Mouse (Mus musculus) left cerebral cortex, adult 18-20 months (tissue): ENCODE results near the gene Palld. TPM values are rescaled to one million over a fixed set of nuclear protein-coding genes. Genes with fewer than 3 reads are reported as not detected.
A peak's percentile ranks its signal among the peaks of the same experiment; 100 is the strongest.

Experiments
- DNase-seq, 2 experiments: peaks; one replicate each; pipeline ENCODE4 v3.0.0; 2021 to 2022; ENCODE audit warnings: low spot score in 2 of 2, mixed read lengths in 1 of 2
- total RNA-seq, 2 experiments: library from RNA; stranded (reverse); gene quantifications; 2 replicates each; pipeline ENCODE4 v1.2.3; 2021

Palld gene
- total RNA-seq, 2 experiments from 2014 or later, result 3.8 to 4.4 TPM

DNA sequence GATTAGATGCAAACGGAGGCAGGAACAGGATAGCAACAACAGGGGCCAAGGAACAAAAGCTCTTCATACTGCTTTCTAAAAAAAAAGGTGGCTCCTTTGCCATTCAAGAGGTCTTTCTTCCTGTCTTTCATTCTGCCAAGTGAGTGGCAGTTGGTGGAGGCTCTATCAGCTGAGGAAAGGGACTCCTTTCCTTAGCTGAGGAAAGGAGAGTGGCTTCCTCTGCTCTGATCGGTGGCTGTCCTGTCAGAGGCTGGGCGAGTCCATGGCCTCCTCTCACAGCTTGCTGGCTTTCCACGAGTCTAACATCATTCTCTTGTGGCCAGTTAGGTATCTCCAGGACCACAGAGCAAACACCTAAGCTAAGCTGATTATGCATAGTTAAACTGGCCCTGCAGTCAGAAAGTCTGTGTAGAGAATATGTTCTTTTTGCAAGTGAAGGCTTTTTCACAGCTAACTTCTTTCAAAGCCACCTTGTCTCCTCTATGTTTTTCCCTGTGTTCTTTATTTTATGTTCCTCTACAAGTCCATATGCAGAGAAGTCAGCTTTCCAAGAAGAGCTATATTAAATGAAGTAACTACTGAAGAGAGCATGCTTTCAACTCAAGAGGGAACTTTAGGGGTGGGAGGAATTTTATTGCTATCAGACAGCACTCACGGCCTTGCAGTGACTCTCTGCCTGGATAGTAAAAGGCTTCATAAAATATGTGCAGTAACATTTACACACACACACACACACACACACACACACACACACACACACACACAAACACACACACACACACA, 171.0 kb downstream of the Palld start:
- no peak for DNase-seq

DNA sequence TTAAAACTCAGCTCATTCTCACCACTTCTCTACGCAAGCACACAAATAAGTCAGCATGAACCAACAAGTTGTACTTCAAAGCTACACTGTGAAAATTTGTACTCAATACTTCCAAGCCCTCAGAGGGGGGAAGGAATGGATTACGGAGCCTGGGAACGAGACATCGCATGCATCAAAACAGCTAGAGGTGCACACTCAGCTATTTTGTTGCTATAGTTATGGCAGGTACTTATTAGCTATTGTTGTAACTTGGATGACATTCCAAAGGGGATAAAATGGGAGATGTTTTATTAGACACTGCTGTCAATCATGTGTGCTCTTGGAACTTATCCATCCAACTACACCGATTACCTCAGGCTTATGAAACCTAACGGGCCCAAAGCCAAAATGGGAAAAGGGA, 171.8 kb downstream of the Palld start:
- DNase-seq, result no peak

DNA sequence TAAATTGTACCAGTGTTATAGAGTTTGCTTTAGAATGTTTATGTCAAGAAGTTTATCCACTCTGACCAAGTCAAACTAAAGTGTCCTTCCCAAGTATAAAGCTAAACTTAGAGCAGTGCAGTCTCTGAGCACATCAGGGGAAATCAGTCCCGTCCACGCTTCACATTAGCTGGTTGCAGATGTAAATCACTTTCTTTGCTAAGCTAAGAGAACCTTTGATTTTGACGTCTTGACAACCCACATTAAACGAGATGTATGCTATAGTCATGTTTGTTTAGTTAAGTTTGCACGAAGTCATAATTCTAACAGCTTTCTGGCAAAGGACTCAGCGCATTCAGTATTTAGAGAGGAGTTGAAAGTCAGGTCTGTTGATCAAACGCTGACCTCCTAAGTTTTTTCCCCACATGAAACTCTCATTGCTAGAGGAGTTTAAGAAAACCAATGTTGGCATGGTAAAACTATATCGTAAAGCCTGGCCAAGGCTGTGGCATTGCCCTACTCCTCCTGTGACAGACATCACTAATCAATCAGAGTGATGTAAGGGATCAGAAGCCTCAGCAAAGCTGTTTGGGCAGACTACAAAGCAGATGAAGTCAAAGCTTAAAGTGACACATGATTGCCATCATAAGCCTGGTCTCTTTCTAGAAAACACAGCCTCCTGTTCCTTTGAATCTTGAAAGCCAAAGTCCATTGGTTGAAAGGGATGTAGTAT, 177.0 kb downstream of the Palld start:
- no peak for DNase-seq

DNA sequence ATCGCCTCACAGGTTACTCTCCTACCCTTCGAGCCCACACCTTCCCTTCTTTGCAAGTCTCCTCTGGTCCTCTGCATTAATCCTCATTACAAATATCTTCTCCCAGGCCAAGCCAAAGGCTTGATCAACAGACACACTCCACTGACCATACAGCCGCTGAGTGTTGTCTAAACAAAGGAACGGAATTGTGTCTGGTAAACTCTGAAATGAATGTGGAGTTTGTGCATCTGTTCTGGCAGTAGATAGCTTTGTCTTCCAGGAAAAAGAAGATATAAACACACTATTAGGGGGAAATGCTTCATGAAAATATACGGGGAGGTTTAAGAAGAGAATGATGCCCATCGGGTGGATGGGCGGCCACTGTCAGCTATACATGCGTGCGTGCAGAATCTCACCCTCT, 180.3 kb downstream of the Palld start:
- DNase-seq, result no peak

DNA sequence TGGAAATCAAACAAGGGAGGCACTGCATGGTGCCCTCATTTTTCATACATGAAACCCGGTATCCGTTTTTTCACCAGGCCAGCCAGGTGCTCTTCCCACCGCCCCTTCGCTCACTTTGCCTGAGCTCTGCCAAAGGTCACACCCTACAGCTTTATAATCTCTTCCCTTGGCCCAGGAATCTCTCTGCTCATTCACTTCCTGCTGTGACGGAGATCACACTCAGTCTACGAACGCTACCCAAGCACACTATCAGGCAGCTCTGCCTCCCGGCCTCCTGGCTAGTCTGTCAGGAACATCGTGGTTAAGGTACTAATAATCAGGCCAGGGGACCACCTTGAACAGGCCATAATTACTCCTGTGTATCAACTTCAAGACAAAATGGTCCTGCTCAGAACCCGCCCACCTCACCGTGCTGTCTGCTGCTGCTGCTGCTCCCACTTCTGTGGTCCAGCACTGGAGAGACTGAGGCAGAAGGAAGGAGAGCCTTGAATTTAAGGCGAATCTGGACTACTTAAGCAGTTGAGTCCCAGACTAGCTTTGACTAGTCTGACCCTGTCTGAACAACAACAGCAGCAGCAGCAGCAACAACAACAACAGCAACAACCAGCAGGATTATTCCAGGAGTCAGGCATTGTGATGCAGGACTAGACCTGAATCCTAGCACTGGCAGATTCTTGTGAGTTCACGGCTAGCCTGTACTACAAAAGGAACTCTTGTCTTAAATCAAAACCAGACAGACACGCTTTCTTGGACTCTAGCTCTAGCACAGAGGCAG, 187.0 kb downstream of the Palld start:
- no peak for DNase-seq

DNA sequence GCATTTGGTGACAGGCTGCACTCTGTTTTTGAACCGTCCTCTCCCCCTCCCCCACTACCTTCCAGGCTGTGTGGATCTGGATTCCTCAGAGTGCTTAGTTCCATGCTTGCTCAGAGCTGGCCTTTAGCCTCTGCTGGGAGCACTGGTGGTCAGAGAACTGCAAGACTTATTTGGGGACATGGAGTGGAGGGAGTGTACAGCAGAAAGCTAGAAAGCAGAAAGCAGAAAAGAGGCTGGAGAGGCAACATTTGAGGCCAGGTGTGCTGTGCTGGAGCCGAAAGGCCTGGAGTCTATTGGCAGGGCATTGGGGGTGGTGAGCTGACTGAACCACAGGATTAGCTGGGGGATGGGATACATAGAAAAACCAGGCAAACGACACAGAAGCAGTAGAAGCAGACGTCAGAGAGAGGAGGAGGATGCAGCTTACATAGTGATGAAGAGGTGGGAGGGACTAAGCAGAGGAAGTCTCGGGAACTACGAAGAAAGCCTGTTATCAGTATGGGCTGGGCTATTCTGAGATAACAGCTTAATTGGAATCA, 188.1 kb downstream of the Palld start:
- DNase-seq, result no peak

DNA sequence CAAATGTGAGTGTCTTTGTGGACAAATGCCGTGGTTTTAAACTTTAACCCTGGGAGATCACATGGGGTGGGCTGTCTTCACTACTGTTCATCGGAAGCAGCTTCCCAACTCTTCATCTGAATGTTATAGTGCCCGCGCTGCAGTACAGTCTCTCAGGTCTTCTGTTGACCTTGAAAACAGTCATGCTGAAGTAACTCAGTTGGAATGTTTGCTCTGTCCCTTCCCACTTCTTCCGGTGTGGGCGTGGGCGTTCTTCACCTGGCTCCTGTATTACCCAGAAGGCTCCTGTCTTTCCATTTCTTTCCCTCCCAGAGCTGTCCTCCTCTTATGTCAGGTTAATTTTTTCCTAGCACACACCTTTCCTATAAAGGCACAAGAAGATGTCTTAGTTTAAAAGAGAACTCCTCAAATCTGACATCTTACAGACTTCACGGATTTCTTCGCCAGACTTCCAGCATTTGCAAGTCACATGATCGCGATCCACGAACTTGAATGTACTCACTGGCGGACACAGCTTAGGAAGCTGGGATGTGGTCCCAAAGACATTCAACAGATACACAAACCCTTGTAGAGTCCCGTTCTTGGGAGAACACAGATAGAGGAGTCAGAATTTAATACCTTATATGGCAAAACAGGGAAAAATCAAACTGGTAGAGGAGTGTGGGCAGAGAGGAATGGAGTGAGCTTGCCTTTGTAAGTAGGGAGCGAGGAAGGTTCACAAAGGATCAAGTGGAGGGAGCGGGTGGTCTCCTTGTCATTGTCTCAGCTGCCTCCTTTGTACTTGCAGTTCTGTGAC, 189.1 kb downstream of the Palld start:
- DNase-seq, result no peak

DNA sequence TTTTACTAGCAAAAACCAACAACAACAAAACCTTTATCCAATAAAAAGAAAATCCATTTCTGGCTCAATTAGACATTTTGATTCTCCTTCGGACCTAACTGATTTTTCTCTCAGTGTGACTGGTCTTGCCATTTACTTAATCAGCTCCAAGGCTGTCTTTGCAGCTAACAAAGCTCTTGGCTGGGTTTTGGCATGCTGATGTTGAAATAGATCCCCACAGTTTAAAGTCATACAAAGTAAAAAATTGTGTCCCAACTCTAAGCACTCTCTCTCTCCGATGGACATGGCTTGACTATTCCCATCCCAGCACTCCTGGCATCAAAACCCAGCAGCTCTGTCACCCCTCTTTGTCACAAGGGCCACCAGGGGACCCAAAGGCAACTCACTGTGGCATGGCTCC, 190.1 kb downstream of the Palld start:
- DNase-seq, result no peak

DNA sequence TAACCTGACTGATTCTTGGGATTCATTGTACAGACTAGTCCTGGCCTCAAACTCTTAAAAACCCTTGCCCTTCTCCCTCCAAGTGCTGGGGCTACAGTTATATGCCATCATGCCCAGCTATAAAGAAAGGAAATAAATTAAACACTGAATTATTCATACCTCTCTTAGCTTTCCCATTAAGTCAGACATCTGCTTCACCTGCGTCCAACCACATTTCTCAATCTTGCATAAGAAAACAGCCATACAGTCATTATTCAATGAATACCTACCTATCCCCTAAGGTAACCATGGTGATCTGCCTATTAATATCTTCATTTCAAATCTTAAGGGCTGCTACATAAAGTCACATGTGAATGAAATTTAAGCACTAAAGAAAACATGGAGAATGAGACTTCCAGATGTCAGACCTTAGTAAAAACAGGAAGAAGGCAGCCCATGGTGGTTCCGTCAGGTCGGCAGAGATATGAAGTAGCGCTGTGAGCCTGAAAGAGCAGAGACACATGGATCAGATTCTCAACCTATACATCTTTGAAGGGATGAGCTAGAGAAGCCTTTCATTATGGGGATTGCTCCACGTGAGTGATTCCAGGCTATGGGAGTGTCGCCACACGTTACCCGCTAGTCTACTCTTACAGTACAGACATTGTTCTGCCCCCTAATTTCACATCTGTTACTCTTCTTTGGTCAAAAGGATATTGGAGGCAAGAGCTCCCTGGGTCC, 193.7 kb downstream of the Palld start:
- DNase-seq, result no peak

DNA sequence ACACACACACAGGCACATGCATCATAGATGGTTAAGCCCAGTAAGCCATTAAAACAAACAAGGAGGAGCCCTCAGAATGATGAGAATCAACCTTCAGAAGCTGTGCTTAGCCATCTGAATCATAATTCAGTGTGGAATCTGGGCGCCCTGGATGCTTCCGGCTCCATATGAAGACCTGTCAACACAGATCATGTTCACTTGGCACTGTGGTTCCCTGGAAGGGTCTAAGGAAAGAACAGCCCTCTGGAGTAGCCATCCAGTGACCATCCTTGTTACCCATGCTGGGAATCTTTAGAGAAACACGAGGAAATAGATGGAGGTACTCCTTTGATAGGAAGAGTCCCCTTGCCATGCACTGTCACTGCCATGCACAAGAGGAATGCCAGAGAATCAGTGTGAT, 197.0 kb downstream of the Palld start:
- DNase-seq, result no peak

DNA sequence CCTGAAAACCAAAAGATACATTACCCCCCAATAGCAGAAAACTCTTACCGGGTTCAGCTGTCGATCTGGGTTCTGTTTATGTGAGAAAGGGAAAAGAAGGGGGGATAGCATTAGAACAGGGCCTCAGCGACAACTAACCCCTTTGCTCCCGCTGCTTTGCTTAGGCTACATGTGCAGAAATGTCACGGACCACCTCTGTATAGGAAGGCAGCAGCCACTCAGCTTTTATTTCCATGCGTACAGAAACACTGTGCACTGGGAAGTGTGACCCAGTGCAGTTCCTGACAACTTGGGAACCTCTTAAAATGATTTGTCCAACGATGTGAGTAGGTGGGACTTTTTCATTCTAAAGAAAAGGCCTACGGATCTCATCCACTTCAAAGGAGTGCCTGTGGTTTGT, 200.4 kb downstream of the Palld start:
- no peak for DNase-seq

DNA sequence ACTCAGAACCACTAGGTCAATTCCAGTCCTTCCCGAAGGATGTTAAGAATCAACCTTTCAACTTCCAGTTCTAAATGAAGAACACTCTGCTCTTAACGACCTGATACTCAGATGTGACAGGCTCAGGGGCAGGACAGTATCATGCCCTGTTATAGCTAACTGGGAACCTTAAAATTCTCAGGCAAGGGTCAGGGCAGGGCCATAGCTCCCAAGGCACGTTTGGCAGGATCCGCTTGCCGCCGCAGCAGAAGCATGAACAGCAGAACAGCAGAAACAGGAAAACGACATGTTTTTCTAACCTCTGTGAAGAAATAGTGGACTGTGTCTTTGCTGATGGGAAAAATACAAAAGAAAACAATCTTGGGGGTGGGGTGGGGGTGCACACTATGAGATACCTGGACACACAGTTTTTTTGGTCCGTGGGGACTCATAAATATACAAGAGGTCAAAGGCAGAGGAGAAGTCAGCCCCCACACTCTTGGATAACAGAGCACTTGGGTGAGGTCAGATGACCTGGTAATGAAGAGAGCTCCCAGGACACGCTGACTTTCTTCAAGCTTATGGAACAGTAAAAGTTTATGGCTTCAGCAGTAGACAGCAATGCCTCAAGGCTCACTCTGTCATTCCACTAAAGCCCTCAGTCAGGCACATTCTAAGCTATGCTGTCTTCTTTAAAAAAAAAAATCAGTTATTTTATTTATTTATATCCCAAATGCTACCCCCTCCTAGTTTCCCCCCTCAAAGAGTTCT, 201.4 kb downstream of the Palld start:
- no peak for DNase-seq

DNA sequence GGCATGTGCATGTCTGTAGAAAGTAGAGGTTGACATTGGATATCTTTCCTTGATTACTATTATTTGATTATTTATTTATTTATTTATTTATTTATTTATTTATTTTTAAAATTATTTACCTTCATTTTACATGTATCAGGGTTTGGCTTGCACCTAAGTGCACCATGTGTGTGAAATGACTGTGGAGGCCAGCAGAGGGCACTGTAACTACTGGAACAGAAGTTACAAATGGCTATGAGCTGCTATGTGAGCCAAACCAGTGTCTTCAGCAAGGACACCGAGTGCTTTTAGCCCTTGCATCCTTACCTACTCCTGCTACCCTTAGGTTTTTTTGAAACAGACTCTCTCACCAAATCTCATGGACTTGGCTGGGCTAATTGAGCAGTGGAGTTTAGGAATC, 202.2 kb downstream of the Palld start:
- peak in 1 of 2 experiments; percentile 7 for DNase-seq

DNA sequence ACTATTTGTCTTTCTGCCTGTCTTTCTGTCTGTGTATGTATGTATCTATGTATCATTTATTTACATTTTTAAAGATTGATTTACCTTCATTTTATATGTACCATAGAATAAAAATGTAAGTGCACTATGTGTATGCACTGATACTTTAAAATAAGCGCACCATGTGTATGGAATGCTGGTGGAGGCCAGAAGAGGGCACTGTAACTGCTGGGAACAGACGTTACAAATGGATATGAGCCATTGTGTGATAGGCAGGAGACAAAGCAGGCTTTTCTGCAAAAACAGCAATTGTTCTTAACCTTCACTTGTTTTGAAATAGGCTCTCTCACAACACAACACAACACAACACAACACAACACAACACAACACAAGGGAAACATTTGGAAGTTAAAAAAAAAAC, 203.5 kb downstream of the Palld start:
- DNase-seq, result no peak

DNA sequence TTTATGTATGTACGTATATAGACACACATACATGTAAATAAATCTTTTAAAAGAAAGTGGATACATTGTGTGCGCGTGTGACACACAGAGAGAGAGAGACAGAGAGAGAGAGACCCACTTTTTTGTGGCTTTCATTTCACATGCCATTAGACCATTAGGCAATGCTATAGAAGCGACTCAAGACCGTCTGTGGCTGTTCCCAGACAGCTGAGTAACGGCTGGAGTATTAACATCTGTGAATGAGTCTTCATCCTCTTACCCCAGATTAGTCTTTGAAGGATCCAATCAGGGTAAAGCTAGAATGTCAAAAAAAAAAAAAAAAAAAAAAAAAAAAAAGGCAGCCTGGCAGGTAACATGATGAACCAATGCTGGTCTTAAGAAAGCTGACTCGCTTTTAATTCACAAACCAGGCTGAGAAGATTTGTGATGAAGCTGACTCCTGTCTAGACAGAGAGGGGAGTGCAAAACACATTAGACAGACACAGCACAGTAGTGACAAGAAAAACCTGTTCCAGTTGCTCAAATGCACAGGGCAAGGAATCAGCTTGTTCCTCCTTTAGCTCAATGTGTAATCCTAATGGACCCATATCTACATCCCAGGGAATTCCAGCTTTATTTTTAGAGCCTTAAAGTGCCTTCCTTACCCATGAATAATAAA, 204.6 kb downstream of the Palld start:
- DNase-seq, result no peak

DNA sequence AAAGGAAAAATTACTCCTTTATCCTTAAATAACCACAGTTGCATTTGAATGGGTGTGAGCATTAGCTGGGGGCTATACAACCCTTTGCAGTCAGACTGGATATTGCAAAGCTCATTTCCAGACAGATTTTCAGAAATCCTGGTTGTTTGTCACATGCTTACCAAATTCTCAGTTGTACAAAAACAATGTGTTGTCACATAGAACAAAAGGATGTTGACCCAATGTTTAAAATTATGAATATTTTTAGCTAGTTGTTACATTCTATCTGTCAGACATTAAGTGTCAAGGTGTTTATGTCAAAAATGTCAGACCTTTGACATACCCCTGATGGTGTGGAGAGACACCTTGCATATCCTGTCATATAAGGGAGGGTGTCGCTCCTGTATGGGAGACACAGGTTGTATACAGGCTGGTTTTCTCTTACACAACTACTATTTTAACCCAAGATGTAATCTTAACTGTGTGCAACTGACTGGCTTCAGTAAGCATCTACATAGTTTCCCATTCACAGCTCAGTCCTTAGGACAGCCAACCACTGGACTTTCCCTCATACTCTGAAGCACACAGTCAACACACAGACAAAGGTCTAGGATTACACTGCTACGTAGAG, 205.5 kb downstream of the Palld start:
- DNase-seq, result no peak

DNA sequence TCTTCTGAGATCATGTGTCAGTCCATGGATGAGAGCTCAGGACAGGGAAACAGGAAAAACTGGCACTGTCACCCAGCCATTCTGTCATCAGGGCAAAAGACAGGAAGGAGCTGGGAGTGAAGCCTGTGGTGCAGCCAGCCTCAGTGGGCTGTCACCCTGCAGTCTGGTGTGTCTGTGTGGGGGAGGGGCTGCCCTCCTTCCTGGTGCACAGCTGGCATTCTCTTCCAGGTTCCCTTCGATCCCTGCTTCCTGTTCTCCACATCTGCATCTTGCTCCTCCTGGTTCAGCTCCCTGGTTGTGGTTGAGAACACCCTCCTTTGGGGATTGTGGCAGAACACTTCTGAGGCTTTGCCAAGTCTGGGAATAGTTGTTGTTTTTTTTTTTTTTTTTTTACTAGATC, 207.1 kb downstream of the Palld start:
- DNase-seq, result no peak

DNA sequence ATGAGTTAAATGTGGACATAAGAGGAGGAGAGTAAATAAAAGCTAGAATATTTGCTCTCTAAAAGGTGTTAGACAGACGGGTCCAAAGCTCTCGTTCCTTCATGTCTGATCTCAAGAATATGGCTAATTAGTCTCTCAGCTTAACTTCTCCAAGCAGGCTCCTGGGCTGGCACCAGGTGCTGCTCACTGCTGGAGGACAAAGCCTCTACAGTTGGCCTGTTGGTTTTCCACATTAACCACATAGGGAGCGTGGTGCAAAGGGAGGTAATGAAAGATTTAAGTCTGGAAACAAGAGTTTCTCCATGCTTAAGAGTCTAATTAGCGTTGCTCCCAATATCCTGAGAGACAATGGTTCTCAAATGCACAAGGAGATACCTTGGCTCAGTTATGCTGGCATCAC, 209.6 kb downstream of the Palld start:
- DNase-seq, result no peak

DNA sequence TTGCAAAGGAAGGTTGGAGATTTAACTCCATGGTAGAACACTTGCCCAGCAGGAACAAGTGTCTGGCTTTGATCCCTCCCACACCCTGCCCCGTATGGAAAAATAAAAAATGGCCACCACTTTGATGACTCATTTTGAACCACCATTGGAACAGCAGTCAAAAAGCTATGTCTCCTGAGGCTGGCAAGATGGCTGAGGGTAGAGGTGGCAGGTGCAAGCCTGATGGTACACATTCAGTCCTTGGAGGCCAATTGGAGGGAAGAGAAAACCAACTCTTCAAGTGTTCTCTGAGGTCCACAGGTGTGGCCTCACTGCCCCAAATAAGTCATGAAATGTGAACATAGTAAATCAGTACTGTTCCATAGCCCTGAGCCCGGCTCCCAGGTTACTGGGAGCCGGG, 210.4 kb downstream of the Palld start:
- no peak for DNase-seq
